Mouse (Mus musculus) brain, embryonic 14.5 days (tissue): ENCODE measurements around the gene Tas2r119.

Experiments used
- CTCF ChIP-seq: fragments of 200-500 bp; IDR thresholded peaks from 2 replicates; pipeline ENCODE4 v1.5.1; 2012; ENCODE audit warnings: inconsistent platforms, mild to moderate bottlenecking, moderate library complexity, borderline replicate concordance; ENCODE audit not compliant: insufficient read depth, insufficient read length; ENCODE audit errors: extremely low read depth
- POLR2A ChIP-seq: fragments of 200-500 bp; IDR thresholded peaks from 2 replicates; pipeline ENCODE4 v1.6.1; 2012; ENCODE audit warnings: mild to moderate bottlenecking, inconsistent platforms, borderline replicate concordance; ENCODE audit not compliant: poor library complexity, insufficient read depth, insufficient read length, severe bottlenecking; ENCODE audit errors: extremely low read depth

DNA sequence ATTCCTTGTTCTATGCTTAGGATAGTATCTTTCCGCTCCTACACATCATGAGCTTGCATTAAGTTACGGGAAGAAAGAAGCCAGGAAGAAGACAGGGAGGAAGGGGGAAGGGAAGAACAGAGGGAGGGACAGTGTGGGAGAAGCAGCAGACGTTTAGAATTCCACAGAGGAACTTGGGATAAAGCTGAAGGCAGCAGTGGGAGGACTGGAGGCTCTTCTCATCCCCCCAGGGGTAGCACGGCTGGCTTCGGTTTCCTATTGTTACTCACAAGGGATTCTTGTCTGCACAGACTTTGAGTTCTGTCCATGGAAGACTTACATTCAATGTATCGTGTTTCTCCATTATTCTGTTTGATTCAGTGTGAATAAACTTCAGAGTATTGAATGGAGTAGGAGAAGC lies 5.3 kb upstream of the Tas2r119 start:
- TF ChIP-seq CTCF (no peak), POLR2A (no peak)
